Mouse (Mus musculus) brain, embryonic 14.5 days (tissue): Measurements from ENCODE around the gene Ovca2. TPM values are rescaled to one million over a fixed set of nuclear protein-coding genes. Genes with fewer than 3 reads are reported as not detected.

Experiments used
- DNase-seq: peaks from one replicate; pipeline ENCODE4 v3.0.0-alpha.2; 2011; ENCODE audit warnings: low read depth
- CTCF ChIP-seq: fragments of 200-500 bp; IDR thresholded peaks from 2 replicates; pipeline ENCODE4 v1.5.1; 2012; ENCODE audit warnings: inconsistent platforms, mild to moderate bottlenecking, moderate library complexity, borderline replicate concordance; ENCODE audit not compliant: insufficient read depth, insufficient read length; ENCODE audit errors: extremely low read depth
- POLR2A ChIP-seq: fragments of 200-500 bp; IDR thresholded peaks from 2 replicates; pipeline ENCODE4 v1.6.1; 2012; ENCODE audit warnings: mild to moderate bottlenecking, inconsistent platforms, borderline replicate concordance; ENCODE audit not compliant: poor library complexity, insufficient read depth, insufficient read length, severe bottlenecking; ENCODE audit errors: extremely low read depth
- polyA plus RNA-seq: library from polyadenylated mRNA; depleted of rRNA; stranded (reverse); fragments of >200 nt; gene quantifications from 2 replicates; pipeline ENCODE4 v1.2.3, GENCODE M21; 2012; rRNA removed

Ovca2 gene
- polyA plus RNA-seq, result 20.0 and 23.8 TPM in 2 replicates

DNA sequence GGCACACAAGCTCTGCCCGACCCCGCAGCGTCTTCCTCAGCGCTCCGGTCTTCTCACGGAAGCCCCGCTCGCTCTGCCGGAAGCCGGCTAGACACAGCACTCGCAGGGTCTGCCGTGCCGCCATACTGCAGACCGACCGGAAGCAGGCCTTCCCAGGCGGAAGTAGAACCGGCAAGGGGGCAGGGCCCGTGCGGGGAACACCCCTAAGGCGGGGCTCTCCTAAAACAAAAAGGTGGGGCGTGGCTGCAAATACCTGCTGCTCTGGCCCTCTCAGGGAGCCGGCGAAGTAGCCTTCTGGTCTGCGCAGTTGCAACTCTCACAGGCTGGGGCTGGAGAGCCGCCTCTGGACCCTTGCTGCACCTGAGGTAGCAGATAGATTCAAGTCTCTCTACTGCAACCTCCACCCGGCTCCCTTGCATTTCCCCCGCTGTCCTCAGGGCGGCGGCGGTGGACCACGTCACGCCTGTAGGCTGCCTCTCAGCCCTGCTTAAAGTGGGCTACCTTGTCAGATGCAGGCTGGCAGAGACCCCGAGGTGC, at the start of gene Ovca2:
Ovca2 (minus strand) TSS at position 164 of the 537 bp plus-strand sequence.
- TF ChIP-seq POLR2A (peak; percentile 43; the same call in 1 of the 2 replicates), CTCF (peak; percentile 95)
- DNase-seq, result peak; percentile 97

DNA sequence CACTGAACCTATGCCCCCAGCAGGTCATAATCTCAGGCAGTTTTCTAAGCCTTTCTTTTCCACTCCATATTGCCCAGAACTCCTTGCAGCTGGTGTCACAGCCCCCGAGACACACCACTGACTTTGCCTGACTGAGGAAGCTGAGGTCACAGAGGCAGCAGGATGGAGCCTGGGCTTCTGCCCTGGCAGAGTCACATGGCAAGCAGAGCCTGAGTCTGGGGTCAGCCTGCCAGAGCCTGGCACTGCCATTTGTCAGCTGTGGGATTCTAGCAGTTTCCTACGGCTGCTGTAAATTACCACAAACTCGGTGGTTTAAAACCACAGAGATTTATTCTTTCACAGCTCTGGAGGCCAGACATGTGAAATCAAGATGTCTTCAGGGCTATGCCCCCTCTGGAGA, 49.0 kb upstream of the Ovca2 start:
- DNase-seq, result no peak
- no peak for TF ChIP-seq POLR2A
- TF ChIP-seq CTCF, result no peak

DNA sequence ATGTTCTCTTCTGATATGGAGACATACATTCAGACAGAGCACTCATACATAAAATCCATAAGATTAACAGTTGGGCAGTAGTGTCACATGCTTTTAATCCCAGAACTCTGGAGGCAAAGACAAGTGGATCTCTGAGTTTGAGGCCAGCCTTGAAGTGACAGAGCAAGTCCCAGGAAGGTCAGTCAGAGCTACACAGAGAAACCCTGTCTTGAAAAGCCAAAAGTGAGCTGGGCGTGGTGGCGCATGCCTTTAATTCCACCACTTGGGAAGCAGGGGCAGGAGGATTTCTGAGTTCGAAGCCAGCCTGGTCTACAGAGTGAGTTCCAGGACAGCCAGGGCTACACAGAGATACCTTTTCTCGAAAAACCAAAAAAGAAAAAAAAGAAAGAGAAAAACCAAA, 46.2 kb upstream of the Ovca2 start:
- DNase-seq, result no peak
- TF ChIP-seq POLR2A, result no peak
- TF ChIP-seq CTCF, result no peak

DNA sequence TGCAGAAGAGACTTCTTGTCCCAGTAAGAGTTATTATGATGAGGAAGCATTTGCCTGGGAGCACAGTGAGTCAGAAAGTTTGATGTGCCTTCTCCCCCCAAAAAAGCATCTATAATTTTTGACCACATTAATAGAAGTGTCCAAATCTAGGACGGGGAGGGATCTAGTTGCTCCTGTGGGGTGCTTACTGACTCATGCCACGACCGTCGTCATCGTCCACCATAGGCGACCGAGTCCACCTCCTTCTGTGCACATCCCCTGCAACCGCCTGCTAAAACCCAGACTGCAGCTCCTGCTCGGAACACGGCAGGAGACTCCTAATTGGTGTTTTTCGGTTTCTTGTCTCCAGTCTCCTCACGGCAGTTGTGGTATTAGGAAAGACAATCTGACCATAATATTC, 45.4 kb upstream of the Ovca2 start:
- no peak for DNase-seq
- no peak for TF ChIP-seq POLR2A
- TF ChIP-seq CTCF, result no peak

DNA sequence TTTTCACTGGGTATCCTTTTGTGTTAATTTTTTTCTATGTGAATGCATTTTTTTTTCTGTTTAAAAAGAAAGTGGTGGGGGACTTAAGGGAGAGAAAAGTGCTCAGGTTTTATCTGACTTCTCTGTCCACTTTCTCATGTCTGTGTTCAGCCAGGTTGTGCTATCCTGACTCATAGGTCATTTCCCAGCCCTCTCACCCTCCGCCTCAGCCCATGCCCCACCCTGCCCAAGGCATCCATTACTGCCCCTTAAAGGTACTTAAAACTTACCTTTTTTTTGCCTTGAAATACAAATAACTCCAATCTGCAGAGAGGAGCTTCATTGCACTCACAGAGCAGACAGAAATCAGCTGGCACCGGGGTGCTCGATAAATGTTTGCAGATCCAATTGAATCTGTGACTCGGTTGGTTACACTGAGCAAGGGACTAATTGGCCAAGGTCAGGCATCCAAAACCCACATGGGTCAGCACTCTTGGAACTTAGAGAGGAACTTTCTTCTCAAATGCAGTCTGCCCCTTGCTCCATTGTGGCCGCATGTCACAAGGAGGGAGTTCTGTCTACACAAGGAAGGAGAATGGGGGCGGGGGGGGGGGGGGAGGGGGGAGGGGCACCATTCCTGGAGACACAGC, 42.0 kb upstream of the Ovca2 start:
- no peak for TF ChIP-seq CTCF
- no peak for TF ChIP-seq POLR2A
- DNase-seq, result no peak

DNA sequence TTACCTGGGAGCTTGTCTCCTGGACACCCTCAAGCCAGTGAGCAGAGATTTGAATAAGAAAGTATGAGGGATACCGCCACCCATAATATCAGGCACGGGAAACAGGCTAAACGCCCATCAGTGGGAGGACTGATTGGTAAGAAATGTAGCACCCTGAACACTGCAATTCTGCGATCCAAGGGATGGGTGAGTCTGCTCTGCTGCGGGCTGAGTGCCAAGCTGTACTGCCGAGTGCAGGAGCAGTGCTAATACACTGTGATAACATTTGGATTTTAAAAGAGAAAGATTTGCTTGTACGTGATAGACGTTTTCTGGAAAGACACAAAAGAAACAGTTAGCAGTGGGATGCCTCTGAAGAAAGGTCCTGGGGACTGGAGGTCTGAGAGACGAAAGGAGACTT, 41.5 kb upstream of the Ovca2 start:
- no peak for TF ChIP-seq CTCF
- TF ChIP-seq POLR2A, result no peak
- DNase-seq, result peak; percentile 67

DNA sequence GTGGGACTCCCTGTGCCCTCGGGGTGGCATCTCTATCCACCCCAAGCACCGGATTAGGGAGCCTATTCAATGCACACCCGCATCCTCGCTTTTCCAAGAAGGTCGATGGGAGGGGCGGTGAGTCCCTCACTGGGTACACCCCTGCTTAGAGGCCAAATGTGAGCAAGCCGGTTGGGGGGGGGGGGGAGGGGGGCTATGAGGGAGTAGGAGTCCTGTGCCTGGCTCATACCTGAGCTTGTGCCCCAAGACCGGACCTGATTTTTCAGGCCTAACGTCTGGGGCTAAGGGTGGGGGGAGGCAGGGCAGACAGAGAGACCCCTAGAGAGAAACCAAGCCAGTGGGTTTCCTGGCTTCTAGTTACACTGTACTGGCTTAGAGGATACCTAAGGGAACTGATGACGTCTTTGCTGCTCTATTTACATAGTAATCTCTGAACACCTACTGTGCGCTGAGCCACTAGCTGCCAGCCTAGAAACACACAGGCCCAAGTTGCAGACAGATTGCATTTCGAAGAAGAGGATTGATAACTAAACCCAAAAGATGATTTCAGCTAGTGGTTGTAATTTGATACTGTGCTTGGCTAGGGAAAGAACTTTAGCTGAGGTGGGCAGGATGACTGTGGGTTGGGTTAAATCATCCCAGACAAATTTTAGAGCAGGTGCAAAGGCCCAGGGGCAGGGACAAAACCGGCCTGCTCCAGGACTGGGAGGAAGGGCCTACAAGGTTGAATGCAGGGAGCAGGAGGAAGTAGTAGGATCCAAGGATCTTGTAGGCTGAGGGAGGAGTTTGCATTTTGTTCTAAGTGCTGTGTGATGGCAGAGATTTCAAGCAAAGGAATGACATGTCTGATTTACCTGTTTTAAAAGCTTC, 35.7 kb upstream of the Ovca2 start:
- TF ChIP-seq POLR2A, result no peak
- TF ChIP-seq CTCF, result no peak

DNA sequence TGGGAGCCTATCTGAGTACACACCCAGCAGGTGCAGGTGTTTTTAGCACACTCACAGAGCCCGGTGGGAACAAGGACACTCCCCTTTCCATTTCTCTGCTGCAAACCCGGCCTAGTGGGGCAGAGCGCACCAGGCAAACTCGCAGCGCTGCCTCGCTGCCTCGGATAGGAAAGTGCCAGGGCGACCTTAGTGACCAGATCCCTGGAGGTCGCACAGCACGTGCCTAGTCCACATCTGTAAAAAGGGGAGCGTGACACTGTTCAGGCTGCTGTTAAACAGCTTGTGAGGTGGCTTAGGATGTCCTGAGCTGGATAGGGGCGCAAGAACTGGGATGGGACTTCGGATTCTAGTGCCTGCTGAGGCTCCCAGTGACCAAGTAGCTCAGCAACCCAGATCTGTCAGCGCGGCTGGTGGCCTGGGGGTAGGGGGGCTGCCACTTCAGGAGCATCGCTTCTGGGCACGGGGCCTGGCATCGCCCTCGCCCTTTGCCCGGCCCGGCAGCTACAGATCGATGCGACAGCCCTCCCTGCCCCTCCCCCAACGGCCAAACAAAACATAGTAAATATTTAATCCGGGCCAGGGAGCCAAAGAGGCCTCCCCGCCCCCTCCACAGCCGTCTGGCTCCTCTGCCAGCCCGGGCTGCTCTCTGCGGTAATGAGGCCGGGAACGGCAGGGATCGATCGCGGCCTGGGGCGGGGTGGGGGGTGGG, 34.9 kb upstream of the Ovca2 start:
- no peak for TF ChIP-seq POLR2A
- TF ChIP-seq CTCF, result no peak
- DNase-seq, result peak; percentile 75

More for the DNA sequence above, 35.7 kb upstream of the Ovca2 start:
- DNase-seq, result no peak

DNA sequence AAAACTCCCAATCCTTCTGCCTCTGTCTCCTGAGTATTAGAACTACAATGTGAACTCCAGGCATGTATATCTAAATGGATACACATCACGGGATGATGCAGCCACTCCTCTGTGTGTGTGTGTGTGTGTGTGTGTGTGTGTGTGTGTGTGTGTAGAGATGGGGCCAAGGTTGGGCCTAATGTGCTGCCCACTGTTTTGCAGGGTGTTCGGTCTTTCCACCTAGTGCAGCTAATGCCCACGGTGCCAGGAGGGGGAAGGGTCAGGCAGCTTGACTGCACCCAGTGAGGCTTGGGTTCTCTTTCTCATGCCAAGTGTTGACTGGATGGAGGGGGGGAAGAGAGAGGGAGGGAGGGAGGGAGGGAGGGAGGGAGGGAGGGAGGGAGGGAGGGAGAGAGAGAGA, 34.2 kb upstream of the Ovca2 start:
- DNase-seq, result no peak
- TF ChIP-seq POLR2A (no peak), CTCF (no peak)

DNA sequence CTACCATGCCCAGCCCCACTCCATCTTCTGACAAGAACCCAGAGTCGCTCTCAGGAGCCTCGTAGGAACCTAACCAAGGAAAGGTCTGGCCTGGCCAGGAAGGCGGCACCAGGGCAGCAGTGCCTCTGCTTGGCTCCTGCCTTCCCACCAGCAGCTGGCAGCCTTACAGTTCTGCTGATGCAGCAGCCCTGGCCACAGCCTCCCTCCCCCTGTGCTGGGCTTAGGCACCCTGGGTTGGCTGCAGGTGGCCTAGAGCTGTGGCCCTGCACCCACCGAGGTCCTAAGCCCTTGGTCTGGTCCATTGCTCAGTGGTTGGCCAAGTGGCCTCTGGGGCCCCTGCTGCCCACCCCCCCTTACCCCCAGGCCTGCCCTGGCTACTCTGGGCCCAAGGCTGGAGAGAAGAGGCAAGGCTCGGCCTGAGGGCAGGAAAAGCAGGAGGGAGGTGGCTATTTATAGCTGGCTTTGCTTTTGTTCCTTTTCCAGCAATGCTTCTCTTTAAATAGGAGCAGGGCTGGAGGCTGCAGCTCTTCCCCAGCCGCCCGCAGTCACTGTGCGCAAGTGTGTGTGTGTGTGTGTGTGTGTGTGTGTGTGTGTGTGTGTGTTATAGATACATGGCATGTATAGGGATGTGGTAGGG, 33.5 kb upstream of the Ovca2 start:
- no peak for TF ChIP-seq CTCF
- TF ChIP-seq POLR2A, result no peak

More for the DNA sequence above, 33.5 kb upstream of the Ovca2 start:
- DNase-seq, result peak; percentile 59
